Mouse (Mus musculus) erythroblast, embryonic 14.5 days (primary cell): Measurements from ENCODE around the gene Olfr248.

Experiments
- GATA1 ChIP-seq: IDR thresholded peaks from 2 replicates; pipeline ENCODE4 v1.6.1; 2012; ENCODE audit warnings: low read length, inconsistent platforms, mixed read lengths
- TAL1 ChIP-seq: IDR thresholded peaks from 3 replicates; pipeline ENCODE4 v1.6.1; 2012; ENCODE audit warnings: low read length, inconsistent platforms, mixed read lengths

DNA sequence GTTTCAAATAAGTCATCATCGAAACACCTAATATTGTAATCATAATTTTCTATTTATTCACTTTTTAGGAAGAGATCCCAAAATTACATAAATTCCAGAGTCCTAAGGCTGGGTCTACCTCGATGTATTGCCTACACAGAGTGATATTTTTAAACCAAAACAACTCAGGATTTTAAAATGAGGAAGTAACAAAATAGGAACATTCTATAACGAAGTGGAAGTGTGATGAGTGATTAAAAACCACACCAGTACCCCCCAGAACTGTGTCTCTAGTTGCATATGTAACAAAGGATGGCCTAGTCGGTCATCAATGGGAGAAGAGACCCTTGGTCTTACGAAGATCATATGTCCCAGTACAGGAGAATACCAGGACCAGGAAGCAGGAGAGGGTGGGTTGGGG is 36.2 kb upstream of the Olfr248 start:
- no peak for TF ChIP-seq TAL1
- no peak for TF ChIP-seq GATA1
